Mouse (Mus musculus): Measurements from ENCODE around the gene Olfr1480. TPM values are rescaled to one million over a fixed set of nuclear protein-coding genes. Genes with fewer than 3 reads are reported as not detected.

The Olfr1480 gene
- not detected for total RNA-seq (2021)

- intact Hi-C loops (cut with DNase I) = no loop called here
- DNase-seq (ENCODE audit: low spot score in 2 of 2) = no peak
Measured at GRCm38 (mm10) chr19:13527613-13528012, at the start of gene Olfr1480. Olfr1480 (plus strand) TSS chr19:13527913.

- intact Hi-C loops (cut with DNase I) = no loop called here
- DNase-seq (ENCODE audit: low spot score in 2 of 2) = no peak
Measured at GRCm38 (mm10) chr19:13480096-13480495, 47.6 kb upstream of the Olfr1480 start, which contains the start of gene Olfr1475. Olfr1475 (minus strand) TSS chr19:13480196.

- intact Hi-C loops (cut with DNase I) = no loop called here
- no peak for DNase-seq (ENCODE audit: low spot score in 2 of 2)
Measured at GRCm38 (mm10) chr19:13500246-13500645, 27.5 kb upstream of the Olfr1480 start, which contains the start of gene Olfr1477. Olfr1477 (plus strand) TSS chr19:13500546.

Other genes starting within 250 kb of the Olfr1480 start
- not detected for gene Olfr1465, start 212.4 kb upstream of the Olfr1480 start, total RNA-seq (2021)
- not detected for gene Olfr1466, start 189.1 kb upstream of the Olfr1480 start, total RNA-seq (2021)
- gene Olfr1467, start 165.7 kb upstream of the Olfr1480 start, total RNA-seq (2021) = not detected
- gene Olfr1469, start 120.1 kb upstream of the Olfr1480 start, total RNA-seq (2021) = not detected
- not detected for gene Olfr1471, start 84.5 kb upstream of the Olfr1480 start, total RNA-seq (2021)
- not detected for gene Olfr1472, start 71.8 kb upstream of the Olfr1480 start, total RNA-seq (2021)
- gene Olfr1474, start 58.3 kb upstream of the Olfr1480 start, total RNA-seq (2021) = not detected
- gene Olfr1475, start 47.7 kb upstream of the Olfr1480 start, total RNA-seq (2021) = not detected
- gene Olfr1477, start 27.4 kb upstream of the Olfr1480 start, total RNA-seq (2021) = not detected
- not detected for gene Olfr1484, start 55.6 kb downstream of the Olfr1480 start, total RNA-seq (2021)
- gene Olfr1487, start 89.5 kb downstream of the Olfr1480 start, total RNA-seq (2021) = not detected
- gene Olfr1489, start 103.7 kb downstream of the Olfr1480 start, total RNA-seq (2021) = not detected
- not detected for gene Olfr1490, start 123.2 kb downstream of the Olfr1480 start, total RNA-seq (2021)
- gene Olfr1491, start 169.4 kb downstream of the Olfr1480 start, total RNA-seq (2021) = not detected
- not detected for gene Olfr1493-ps1, start 195.4 kb downstream of the Olfr1480 start, total RNA-seq (2021)
- gene Olfr1494, start 211.8 kb downstream of the Olfr1480 start, total RNA-seq (2021) = not detected
- not detected for gene Olfr1495, start 236.7 kb downstream of the Olfr1480 start, total RNA-seq (2021)
- not detected for gene Olfr1496, start 250.0 kb downstream of the Olfr1480 start, total RNA-seq (2021)

All from left cerebral cortex, postnatal 25 days (tissue).